Mouse (Mus musculus): ENCODE measurements around the gene Nmd3.

Nmd3 gene

DNA sequence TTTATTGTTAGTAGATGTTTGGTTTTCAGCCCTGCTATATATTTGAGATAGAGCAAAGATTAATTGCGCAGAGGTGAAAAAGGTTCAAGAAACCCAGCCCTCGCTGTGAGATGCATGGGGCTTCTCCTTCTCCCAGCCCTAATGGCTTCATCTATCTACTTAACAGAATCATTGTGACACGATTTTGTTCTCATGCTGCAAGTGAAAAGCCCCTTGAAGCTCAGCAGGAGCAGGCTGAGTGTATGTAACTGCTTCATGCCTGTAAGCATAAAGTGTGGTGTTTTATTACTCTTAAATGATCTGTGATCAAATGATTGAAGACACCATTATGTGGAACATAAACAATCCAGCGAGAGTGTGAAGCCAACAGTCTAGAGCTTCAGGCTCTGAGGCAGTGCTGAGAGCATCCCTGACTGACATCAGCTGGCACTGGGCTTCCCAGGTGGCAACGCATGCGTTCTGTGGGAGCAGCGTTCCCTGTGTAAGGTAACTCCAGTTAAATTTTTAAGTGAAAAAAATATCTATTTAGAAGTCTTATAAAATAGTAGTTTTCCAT is 79.1 kb downstream of the Nmd3 start:
- no peak for TF ChIP-seq GATA4 (IDR thresholded peaks at IDR 0.05; ENCODE audit: insufficient replicate concordance, low read length)

DNA sequence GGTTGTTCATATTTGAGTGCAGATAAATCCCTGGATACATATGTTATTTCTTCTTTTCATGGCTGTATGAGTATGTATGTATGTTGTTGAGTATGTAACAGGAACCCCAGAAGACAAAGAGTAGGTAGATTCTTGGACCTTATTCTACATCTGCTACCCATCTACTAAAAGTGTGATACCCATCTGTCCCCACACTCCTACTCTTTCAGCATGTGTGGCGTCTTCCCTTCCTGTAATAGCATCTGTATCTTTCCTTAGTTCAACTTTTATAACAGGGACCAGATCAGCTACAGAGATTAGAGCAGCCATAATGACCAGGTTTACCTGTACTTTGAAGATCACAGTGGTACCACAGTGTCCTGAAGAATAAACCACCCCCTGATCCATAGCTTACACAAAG is 81.4 kb downstream of the Nmd3 start:
- no peak for TF ChIP-seq GATA4 (IDR thresholded peaks at IDR 0.05; ENCODE audit: insufficient replicate concordance, low read length)
